Mouse (Mus musculus): ENCODE data around the gene Tenm3. TPM values are rescaled to one million over a fixed set of nuclear protein-coding genes. Genes with fewer than 3 reads are reported as not detected.

Tenm3 gene
- polyA plus RNA-seq, 2 experiments from 2014 or later, result 0.22 TPM; not detected in 1

- no peak for ATAC-seq
Observed at GRCm38 (mm10) chr8:48315605-48316004, 528.1 kb downstream of the Tenm3 start.

GRCm38 (mm10) chr8:48313985-48314368, 529.8 kb downstream of the Tenm3 start:
- ATAC-seq, result no peak

GRCm38 (mm10) chr8:48313210-48313984, 530.4 kb downstream of the Tenm3 start:
- no peak for ATAC-seq

GRCm38 (mm10) chr8:48311706-48312105, 532.0 kb downstream of the Tenm3 start:
- no peak for ATAC-seq

- ATAC-seq, result no peak
Observed at GRCm38 (mm10) chr8:48310240-48310849, 533.4 kb downstream of the Tenm3 start.

GRCm38 (mm10) chr8:48309191-48309987, 534.4 kb downstream of the Tenm3 start:
- ATAC-seq, result no peak

- no peak for ATAC-seq
Observed at GRCm38 (mm10) chr8:48304224-48304623, 539.5 kb downstream of the Tenm3 start.

GRCm38 (mm10) chr8:48300613-48301037, 543.1 kb downstream of the Tenm3 start:
- ATAC-seq, result no peak

- ATAC-seq, result no peak
Observed at GRCm38 (mm10) chr8:48300061-48300460, 543.7 kb downstream of the Tenm3 start.

GRCm38 (mm10) chr8:48299341-48299740, 544.4 kb downstream of the Tenm3 start:
- no peak for ATAC-seq

- ATAC-seq, result no peak
Observed at GRCm38 (mm10) chr8:48296371-48296770, 547.4 kb downstream of the Tenm3 start.

- no peak for ATAC-seq
Observed at GRCm38 (mm10) chr8:48295558-48295957, 548.2 kb downstream of the Tenm3 start.

GRCm38 (mm10) chr8:48293797-48294196, 550.0 kb downstream of the Tenm3 start:
- ATAC-seq, result no peak

GRCm38 (mm10) chr8:48285432-48285831, 558.3 kb downstream of the Tenm3 start:
- ATAC-seq, result no peak

- ATAC-seq, result no peak
Observed at GRCm38 (mm10) chr8:48281855-48282254, 561.9 kb downstream of the Tenm3 start.

GRCm38 (mm10) chr8:48279360-48279759, 564.4 kb downstream of the Tenm3 start:
- no peak for ATAC-seq

- ATAC-seq, result no peak
Observed at GRCm38 (mm10) chr8:48277986-48278635, 565.6 kb downstream of the Tenm3 start.

GRCm38 (mm10) chr8:48275066-48275465, 568.7 kb downstream of the Tenm3 start:
- no peak for ATAC-seq

- no peak for ATAC-seq
Observed at GRCm38 (mm10) chr8:48274566-48274965, 569.2 kb downstream of the Tenm3 start.

- ATAC-seq, result no peak
Observed at GRCm38 (mm10) chr8:48268638-48269037, 575.1 kb downstream of the Tenm3 start.

- no peak for ATAC-seq
Observed at GRCm38 (mm10) chr8:48260265-48260664, 583.5 kb downstream of the Tenm3 start.

- no peak for ATAC-seq
Observed at GRCm38 (mm10) chr8:48259832-48260231, 583.9 kb downstream of the Tenm3 start.

- ATAC-seq, result no peak
Observed at GRCm38 (mm10) chr8:48243876-48244275, 599.9 kb downstream of the Tenm3 start.

Measured in CD4-positive, CD25-positive, alpha-beta regulatory T cell, adult 4 months (primary cell).